Mouse (Mus musculus) Patski (cell line): Measurements from ENCODE around the gene Susd5. TPM values are rescaled to one million over a fixed set of nuclear protein-coding genes. Genes with fewer than 3 reads are reported as not detected.

Experiments used
- ATAC-seq: fragments of 100-300 bp; one replicate; pipeline ENCODE4 v1.8.0; 2021
- CTCF ChIA-PET: fragments of 350-600 bp; sonication (Branson Sonifier 250); formaldehyde crosslinking; loops from one replicate; lab custom pipeline; 2022; ENCODE audit warnings: inconsistent platforms; lab: Charles Lee
- POLR2A ChIA-PET: fragments of 350-600 bp; sonication (Branson Sonifier 250); formaldehyde crosslinking; loops from one replicate; lab custom pipeline; 2022; ENCODE audit warnings: antibody characterized with exemption, inconsistent platforms; lab: Charles Lee
- DNase-seq: peaks from one replicate; pipeline ENCODE4 v3.0.0-alpha.2; 2011; ENCODE audit warnings: low read depth, low spot score
- H3K27me3 ChIP-seq: fragments of 371-371 bp; one replicate; pipeline ENCODE4 v1.5.1; 2021
- CTCF ChIP-seq: fragments of 100-300 bp; IDR thresholded peaks from one replicate; pipeline ENCODE4 v1.5.1; 2021
- in situ Hi-C: fragments of 300-500 bp; cut with MboI; formaldehyde crosslinking; loops from 3 replicates; pipeline ENCODE4 v1.11.1; 2018; ENCODE audit warnings: low pct_unique_long_range_greater_than_20kb, mixed read lengths
- polyA plus RNA-seq: library from polyadenylated mRNA; unstranded; gene quantifications from one replicate; pipeline ENCODE4 v1.2.3, GENCODE M21; 2021

Susd5 gene
- not detected for polyA plus RNA-seq

GRCm38 (mm10) chr9:114057090-114057796 lies at the start of gene Susd5:
Gene Susd5 (plus strand): TSS chr9:114057140.
- ChIA-PET POLR2A (no interaction called here), CTCF (no interaction called here)
- in situ Hi-C loops: no loop called here
- ATAC-seq (no peak), DNase-seq (no peak)
- peaks cover 22% of the 10 kb centered on the region for H3K27me3 ChIP-seq
- no peak for TF ChIP-seq CTCF

GRCm38 (mm10) chr9:114007850-114008350 lies 49.0 kb upstream of the Susd5 start:
- no peak for TF ChIP-seq CTCF
- no peak for DNase-seq
- in situ Hi-C loops: no loop called here
- peak; percentile 54 for ATAC-seq
- H3K27me3 ChIP-seq: no peaks in the 10 kb centered on the region
- CTCF ChIA-PET: no interaction called here
- POLR2A ChIA-PET: interaction anchor here (0.9 kb wide), 1 partner anchor 30 kb away, joined by 3 read pairs; no protein-coding TSS in a partner anchor

- TF ChIP-seq CTCF: no peak
- in situ Hi-C loops: no loop called here
- ChIA-PET CTCF (no interaction called here), POLR2A (no interaction called here)
- ATAC-seq (no peak), DNase-seq (no peak)
- H3K27me3 ChIP-seq: no peaks in the 10 kb centered on the region
These were observed 47.4 kb upstream of the Susd5 start for GRCm38 (mm10) chr9:114009526-114009925.

GRCm38 (mm10) chr9:114011203-114011602 lies 45.7 kb upstream of the Susd5 start:
- no peak for TF ChIP-seq CTCF
- in situ Hi-C loops: no loop called here
- no peak for ATAC-seq

GRCm38 (mm10) chr9:114014034-114014433 lies 42.9 kb upstream of the Susd5 start:
- in situ Hi-C loops: no loop called here
- POLR2A ChIA-PET: no interaction called here

More at GRCm38 (mm10) chr9:114011203-114011602, 45.7 kb upstream of the Susd5 start:
- ChIA-PET CTCF (no interaction called here), POLR2A (no interaction called here)
- DNase-seq: no peak
- no peaks in the 10 kb centered on the region for H3K27me3 ChIP-seq

GRCm38 (mm10) chr9:114015724-114016123 lies 41.2 kb upstream of the Susd5 start:
- POLR2A ChIA-PET: no interaction called here
- TF ChIP-seq CTCF: peak; percentile 63
- in situ Hi-C loops: no loop called here
- ATAC-seq (no peak), DNase-seq (no peak)
- CTCF ChIA-PET: interaction anchor here (1.3 kb wide), 1 partner anchor 14 kb away, joined by 3 read pairs; no protein-coding TSS in a partner anchor
- H3K27me3 ChIP-seq: no peaks in the 10 kb centered on the region

More at GRCm38 (mm10) chr9:114014034-114014433, 42.9 kb upstream of the Susd5 start:
- ATAC-seq (no peak), DNase-seq (no peak)
- no peak for TF ChIP-seq CTCF
- CTCF ChIA-PET: interaction anchor here (1.4 kb wide), 1 partner anchor 13 kb away, joined by 5 read pairs; no protein-coding TSS in a partner anchor
- H3K27me3 ChIP-seq: no peaks in the 10 kb centered on the region

- POLR2A ChIA-PET: no interaction called here
- no peak for TF ChIP-seq CTCF
- CTCF ChIA-PET: interaction anchor here (1.3 kb wide), 1 partner anchor 14 kb away, joined by 3 read pairs; no protein-coding TSS in a partner anchor
- in situ Hi-C loops: no loop called here
- no peaks in the 10 kb centered on the region for H3K27me3 ChIP-seq
- ATAC-seq (peak; percentile 67), DNase-seq (no peak)
These were observed 40.5 kb upstream of the Susd5 start for GRCm38 (mm10) chr9:114016402-114016801.

- no peak for DNase-seq
- no peak for ATAC-seq
- ChIA-PET CTCF (interaction anchor here (1.2 to 2.0 kb wide), 3 partner anchors 8 to 29 kb away, joined by 3 to 7 read pairs (median 6); no protein-coding TSS in a partner anchor), POLR2A (no interaction called here)
- in situ Hi-C loops: no loop called here
- H3K27me3 ChIP-seq: no peaks in the 10 kb centered on the region
- no peak for TF ChIP-seq CTCF
These were observed 37.8 kb upstream of the Susd5 start for GRCm38 (mm10) chr9:114019012-114019762.

GRCm38 (mm10) chr9:114022141-114022540 lies 34.8 kb upstream of the Susd5 start:
- DNase-seq (no peak), ATAC-seq (no peak)
- CTCF ChIA-PET: no interaction called here
- POLR2A ChIA-PET: no interaction called here
- no peak for TF ChIP-seq CTCF
- in situ Hi-C loops: no loop called here
- no peaks in the 10 kb centered on the region for H3K27me3 ChIP-seq

GRCm38 (mm10) chr9:114025182-114025581 lies 31.8 kb upstream of the Susd5 start:
- no peak for ATAC-seq
- TF ChIP-seq CTCF: no peak
- in situ Hi-C loops: loop anchor here (25.0 kb wide), 1 partner anchor 362 kb away; the partner anchor contains the start of gene Crtap
- no peak for DNase-seq
- ChIA-PET POLR2A (no interaction called here), CTCF (no interaction called here)
- H3K27me3 ChIP-seq: no peaks in the 10 kb centered on the region
